Mouse (Mus musculus): Measurements from ENCODE around the gene Sept11. TPM values are rescaled to one million over a fixed set of nuclear protein-coding genes. Genes with fewer than 3 reads are reported as not detected.

The Sept11 gene
- total and polyA plus RNA-seq, 3 experiments = 72.3 to 138 (median 78.5) TPM

- TF ChIP-seq MEF2A (IDR thresholded peaks at IDR 0.05; ENCODE audit: borderline replicate concordance, low read depth, low read length) = peak; percentile 99
- peak; percentile 87 for TF ChIP-seq CHD2 (IDR thresholded peaks at IDR 0.05; ENCODE audit: low read length)
- no peak for TF ChIP-seq ELF1 (IDR thresholded peaks at IDR 0.05; ENCODE audit: low read depth, low read length)
- peak; percentile 92 for TF ChIP-seq TCF12 (IDR thresholded peaks at IDR 0.05; ENCODE audit: low read depth, low read length)
- TF ChIP-seq POLR2A (IDR thresholded peaks at IDR 0.05; ENCODE audit: low read depth, low read length) = peak; percentile 39; the same call in 1 of the 2 replicates
- no peak for TF ChIP-seq JUND (conservative IDR thresholded peaks at IDR 0.05; ENCODE audit: low read depth, low read length)
- 0 out of 2 replicates have a peak, but pooled peaks have one; percentile 15 for TF ChIP-seq MAZ (IDR thresholded peaks at IDR 0.05; ENCODE audit: low read depth, low read length)
- TF ChIP-seq SIN3A (IDR thresholded peaks at IDR 0.05; ENCODE audit: low read length) = peak; percentile 80
- TF ChIP-seq IRF4 (IDR thresholded peaks at IDR 0.05; ENCODE audit: low read depth, low read length) = peak; percentile 74
- peak; percentile 65; the same call in 1 of the 2 replicates for TF ChIP-seq RCOR1 (conservative IDR thresholded peaks at IDR 0.05; ENCODE audit: low read depth, low read length)
- TF ChIP-seq ZKSCAN1 (IDR thresholded peaks at IDR 0.05; ENCODE audit: borderline replicate concordance, low read depth, low read length) = no peak
- peak; percentile 5; the same call in 1 of the 2 replicates for TF ChIP-seq SMC3 (IDR thresholded peaks at IDR 0.05; ENCODE audit: low read depth, low read length)
- TF ChIP-seq MAX (IDR thresholded peaks at IDR 0.05; ENCODE audit: low read length) = no peak
- TF ChIP-seq EP300 (IDR thresholded peaks at IDR 0.05; ENCODE audit: low read length) = peak; percentile 91
- TF ChIP-seq NRF1 (IDR thresholded peaks at IDR 0.05; ENCODE audit: low read depth, low read length) = 0 out of 2 replicates have a peak, but pooled peaks have one; percentile 33
- TF ChIP-seq JUN (IDR thresholded peaks at IDR 0.05; ENCODE audit: insufficient read depth, low read depth, low read length) = no peak
- peak; percentile 81 for TF ChIP-seq ZNF384 (IDR thresholded peaks at IDR 0.05; ENCODE audit: low read depth, low read length)
- TF ChIP-seq BHLHE40 (IDR thresholded peaks at IDR 0.05; ENCODE audit: low read depth, low read length) = peak; percentile 85
- TF ChIP-seq MXI1 (IDR thresholded peaks at IDR 0.05; ENCODE audit: low read depth, low read length) = peak; percentile 15; the same call in 1 of the 2 replicates
- TF ChIP-seq ETS1 (conservative IDR thresholded peaks at IDR 0.05; ENCODE audit: low read depth, low read length) = peak; percentile 88
- peak overlapping the region in 1 of 3 experiments; percentile 45 for H3K4me3 ChIP-seq (replicated peaks in 1 of 3; ENCODE audit: low read depth in 2 of 3, low read length in 2 of 3, poor library complexity in 1 of 3)
- peak; percentile 90 for DNase-seq (ENCODE audit: extremely low read depth)
These were observed 43.8 kb downstream of the Sept11 start for GRCm38 (mm10) chr5:93136956-93137586.

GRCm38 (mm10) chr5:93139350-93139749 lies 46.1 kb downstream of the Sept11 start:
- peaks cover 32% of the 10 kb centered on the region for H3K79me2 ChIP-seq (replicated peaks; ENCODE audit: control insufficient read depth, extremely low read depth, insufficient read depth, poor library complexity, severe bottlenecking)
- dilution Hi-C loops (cut with MboI; ENCODE audit: extremely low pct_ligation_motif_present, extremely low pct_unique_long_range_greater_than_20kb, low sequenced_read_pairs) = no loop called here
- H3K27ac ChIP-seq (ENCODE audit: insufficient read depth, low read depth) = no peak overlapping the region
- no peak overlapping the region for H3K9ac ChIP-seq (ENCODE audit: insufficient read depth, low read depth)
- TF ChIP-seq USF2 (conservative IDR thresholded peaks at IDR 0.05; ENCODE audit: low read depth, low read length) (no peak), RCOR1 (conservative IDR thresholded peaks at IDR 0.05; ENCODE audit: low read depth, low read length) (no peak), MAX (IDR thresholded peaks at IDR 0.05; ENCODE audit: low read length) (no peak), JUND (conservative IDR thresholded peaks at IDR 0.05; ENCODE audit: low read depth, low read length) (no peak), POLR2A (IDR thresholded peaks at IDR 0.05; ENCODE audit: low read depth, low read length) (no peak), ELF1 (IDR thresholded peaks at IDR 0.05; ENCODE audit: low read depth, low read length) (no peak), JUN (IDR thresholded peaks at IDR 0.05; ENCODE audit: insufficient read depth, low read depth, low read length) (no peak), RAD21 (IDR thresholded peaks at IDR 0.05; ENCODE audit: low read depth, low read length) (no peak), SIN3A (IDR thresholded peaks at IDR 0.05; ENCODE audit: low read length) (no peak), MAFK (IDR thresholded peaks at IDR 0.05; ENCODE audit: insufficient replicate concordance, low read length) (no peak), POLR2AphosphoS2 (IDR thresholded peaks at IDR 0.05; ENCODE audit: low read depth, low read length) (no peak)
- in situ Hi-C loops (cut with MboI; ENCODE audit: low pct_ligation_motif_present, low pct_unique_long_range_greater_than_20kb, low sequenced_read_pairs) = no loop called here
- H3K4me1 ChIP-seq (ENCODE audit: control insufficient read depth in 1 of 2, insufficient read depth in 2 of 2) = peaks cover 11 to 47% of the 10 kb centered on the region in 2 experiments
- peaks cover 12% of the 10 kb centered on the region for H3K9me3 ChIP-seq (replicated peaks; ENCODE audit: low read length)
- H3K4me3 ChIP-seq (replicated peaks in 1 of 3; ENCODE audit: low read depth in 2 of 3, low read length in 2 of 3, poor library complexity in 1 of 3) = no peak overlapping the region
- peaks cover 33 to 56% of the 10 kb centered on the region in 2 experiments for H3K36me3 ChIP-seq (replicated peaks in 1 of 2; ENCODE audit: control insufficient read depth in 1 of 2, insufficient read depth in 1 of 2, low read length in 1 of 2)
- DNase-seq (ENCODE audit: extremely low read depth) = no peak
- no peaks in the 10 kb centered on the region for H3K27me3 ChIP-seq (replicated peaks)
- H3K4me2 ChIP-seq (ENCODE audit: insufficient read depth, low read depth, poor library complexity, severe bottlenecking) = no peak overlapping the region

More at GRCm38 (mm10) chr5:93136956-93137586, 43.8 kb downstream of the Sept11 start:
- dilution Hi-C loops (cut with MboI; ENCODE audit: extremely low pct_ligation_motif_present, extremely low pct_unique_long_range_greater_than_20kb, low sequenced_read_pairs) (no loop called here), in situ Hi-C loops (cut with MboI; ENCODE audit: low pct_ligation_motif_present, low pct_unique_long_range_greater_than_20kb, low sequenced_read_pairs) (no loop called here)
- Histone ChIP-seq H3K79me2 (replicated peaks; ENCODE audit: control insufficient read depth, extremely low read depth, insufficient read depth, poor library complexity, severe bottlenecking) (peaks cover 49% of the 10 kb centered on the region), H3K36me3 (replicated peaks in 1 of 2; ENCODE audit: control insufficient read depth in 1 of 2, insufficient read depth in 1 of 2, low read length in 1 of 2) (peaks cover 22 to 48% of the 10 kb centered on the region in 2 experiments), H3K27ac (ENCODE audit: insufficient read depth, low read depth) (peak overlapping the region; percentile 97), H3K4me2 (ENCODE audit: insufficient read depth, low read depth, poor library complexity, severe bottlenecking) (peak overlapping the region; percentile 92), H3K4me1 (ENCODE audit: control insufficient read depth in 1 of 2, insufficient read depth in 2 of 2) (peaks cover 17 to 69% of the 10 kb centered on the region in 2 experiments), H3K9ac (ENCODE audit: insufficient read depth, low read depth) (peak overlapping the region; percentile 66), H3K9me3 (replicated peaks; ENCODE audit: low read length) (peaks cover 12% of the 10 kb centered on the region), H3K27me3 (replicated peaks) (no peaks in the 10 kb centered on the region)

Measured in CH12.LX (cell line).